Mouse (Mus musculus) liver, embryonic 12.5 days (tissue): ENCODE measurements around the gene Aph1b. TPM values are rescaled to one million over a fixed set of nuclear protein-coding genes. Genes with fewer than 3 reads are reported as not detected.

Experiments
- ATAC-seq: fragments of 200-750 bp; cut with Nextera tagmentation; 2 replicates; pipeline ENCODE4 v1.8.0; 2017; ENCODE audit warnings: moderate number of reproducible peaks, mild to moderate bottlenecking, moderate library complexity
- H3K27ac ChIP-seq: fragments of 300-500 bp; sonication (generic); 2 replicates; pipeline ENCODE4 v1.5.1; 2016; ENCODE audit warnings: mild to moderate bottlenecking
- H3K27me3 ChIP-seq: fragments of 300-500 bp; sonication (generic); replicated peaks from 2 replicates; pipeline ENCODE4 v1.6.1; 2016; ENCODE audit warnings: mild to moderate bottlenecking, moderate library complexity
- H3K36me3 ChIP-seq: fragments of 300-500 bp; sonication (generic); 2 replicates; pipeline ENCODE4 v1.6.1; 2016; ENCODE audit warnings: mild to moderate bottlenecking, moderate library complexity
- H3K4me1 ChIP-seq: fragments of 300-500 bp; sonication (generic); 2 replicates; pipeline ENCODE4 v1.6.1; 2016
- H3K4me2 ChIP-seq: fragments of 300-500 bp; sonication (generic); 2 replicates; pipeline ENCODE4 v1.6.1; 2016; ENCODE audit warnings: mild to moderate bottlenecking, moderate library complexity
- H3K4me3 ChIP-seq: fragments of 300-500 bp; sonication (generic); 2 replicates; pipeline ENCODE4 v1.5.1; 2016; ENCODE audit warnings: mild to moderate bottlenecking, moderate library complexity
- H3K9ac ChIP-seq: fragments of 300-500 bp; sonication (generic); 2 replicates; pipeline ENCODE4 v1.6.1; 2016; ENCODE audit warnings: mild to moderate bottlenecking, moderate library complexity
- H3K9me3 ChIP-seq: fragments of 300-500 bp; sonication (generic); replicated peaks from 2 replicates; pipeline ENCODE4 v1.6.1; 2016; ENCODE audit warnings: mild to moderate bottlenecking, moderate library complexity
- WGBS: fragments of 180-500 bp; shearing (Covaris S2); methylation state at CpG from one replicate; pipeline ENCODE4 v1.1.7; 2016; ENCODE audit not compliant: insufficient replicate concordance; 5-methylcytosine and 5-hydroxymethylcytosine counted together
- polyA plus RNA-seq: library from polyadenylated mRNA; unstranded; fragments of >200 nt; fragmentation: Nextera tagmentation; extraction: Ambion mirVana; gene quantifications from 2 replicates; pipeline ENCODE4 v1.2.1, GENCODE M21; 2016

Aph1b gene
- polyA plus RNA-seq, 1 experiment from 2014 or later: 1.4 TPM

- Histone ChIP-seq H3K9me3 (no peaks in the 10 kb centered on the region), H3K4me3 (no peak overlapping the region), H3K36me3 (no peaks in the 10 kb centered on the region), H3K9ac (no peak overlapping the region), H3K27ac (no peak overlapping the region), H3K4me2 (no peak overlapping the region), H3K27me3 (peaks cover 16% of the 10 kb centered on the region), H3K4me1 (0 out of 2 replicates have a peak, but pooled peaks cover 2% of the 10 kb centered on the region)
- no peak for ATAC-seq
- WGBS: 88% methylated on average over 2 of the region's 2 CpGs
These were observed 58.7 kb downstream of the Aph1b start for GRCm38 (mm10) chr9:66736551-66736950.

DNA sequence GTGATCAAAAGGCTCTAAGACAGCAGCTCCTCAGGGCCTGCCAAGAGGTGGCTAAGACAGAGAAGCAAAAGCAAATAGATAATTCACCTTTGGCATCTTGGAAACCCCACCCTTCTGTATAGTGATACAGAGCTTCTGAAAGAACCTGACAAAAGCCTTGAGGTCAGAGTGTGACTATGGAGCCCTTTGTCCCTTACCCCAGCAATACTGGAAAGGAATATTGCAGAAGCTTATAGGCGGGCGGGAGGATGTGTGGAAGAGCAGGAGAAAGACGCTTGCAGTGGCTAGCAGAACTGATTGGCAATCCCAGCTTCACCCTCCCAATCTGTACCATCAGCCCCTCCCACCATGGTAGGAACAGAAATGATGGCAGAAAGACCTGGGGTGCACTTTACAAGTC is 59.3 kb downstream of the Aph1b start:
- 64% methylated on average over 3 of the region's 3 CpGs for WGBS
- Histone ChIP-seq H3K4me2 (no peak overlapping the region), H3K27me3 (peaks cover 16% of the 10 kb centered on the region), H3K9me3 (no peaks in the 10 kb centered on the region), H3K27ac (no peak overlapping the region), H3K4me1 (0 out of 2 replicates have a peak, but pooled peaks cover 2% of the 10 kb centered on the region), H3K9ac (no peak overlapping the region), H3K36me3 (no peaks in the 10 kb centered on the region), H3K4me3 (no peak overlapping the region)
- ATAC-seq: no peak

DNA sequence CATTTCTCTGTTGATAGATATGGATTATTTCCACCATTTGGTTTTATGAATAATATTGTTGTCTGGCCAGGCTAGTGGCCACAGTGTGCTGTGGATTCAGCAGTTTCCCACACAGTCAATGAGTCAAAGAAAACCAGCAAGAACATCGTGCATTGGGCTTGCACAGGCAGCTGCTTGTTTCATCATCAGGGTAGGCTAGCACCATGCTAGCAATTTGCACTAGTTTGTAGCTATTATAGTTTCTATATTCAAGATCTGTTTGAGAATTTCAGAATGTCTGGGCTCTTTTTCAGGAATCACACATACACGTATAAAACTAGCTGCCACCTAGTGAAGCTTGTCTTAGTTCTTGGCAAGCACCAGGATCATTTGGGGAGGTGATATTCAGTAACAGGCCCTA is 60.2 kb downstream of the Aph1b start:
- 70% methylated on average over 2 of the region's 2 CpGs for WGBS
- Histone ChIP-seq H3K4me3 (no peak overlapping the region), H3K9ac (no peak overlapping the region), H3K4me2 (no peak overlapping the region), H3K36me3 (no peaks in the 10 kb centered on the region), H3K4me1 (0 out of 2 replicates have a peak, but pooled peaks cover 2% of the 10 kb centered on the region), H3K27ac (no peak overlapping the region), H3K9me3 (no peaks in the 10 kb centered on the region), H3K27me3 (peaks cover 16% of the 10 kb centered on the region)
- ATAC-seq: no peak

DNA sequence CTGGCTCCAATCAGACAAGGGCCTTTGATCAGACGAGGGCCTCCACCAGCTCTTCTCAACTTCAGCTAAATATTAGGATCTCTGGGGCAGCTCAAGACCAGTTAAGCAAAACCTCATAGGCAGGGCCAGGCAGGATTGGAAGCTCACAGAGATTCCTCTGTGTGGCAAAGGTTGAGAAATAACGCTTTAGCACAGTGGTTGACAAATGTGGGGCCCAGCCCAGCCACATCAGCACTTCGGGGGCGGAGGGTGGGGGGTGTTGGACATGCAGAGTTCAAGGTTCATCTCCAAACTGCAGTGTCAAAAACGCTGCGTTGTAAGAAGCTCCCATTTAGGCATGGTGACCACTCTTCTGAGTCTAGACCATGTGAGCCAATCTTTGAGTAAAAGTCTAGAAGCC is 60.7 kb downstream of the Aph1b start:
- H3K4me2 ChIP-seq: no peak overlapping the region
- no peak overlapping the region for H3K4me3 ChIP-seq
- no peaks in the 10 kb centered on the region for H3K36me3 ChIP-seq
- H3K9ac ChIP-seq: no peak overlapping the region
- H3K4me1 ChIP-seq: 0 out of 2 replicates have a peak, but pooled peaks cover 2% of the 10 kb centered on the region
- no peak overlapping the region for H3K27ac ChIP-seq
- no peaks in the 10 kb centered on the region for H3K9me3 ChIP-seq
- H3K27me3 ChIP-seq: peaks cover 16% of the 10 kb centered on the region
- ATAC-seq: no peak
- 61% methylated on average over 6 of the region's 6 CpGs for WGBS

DNA sequence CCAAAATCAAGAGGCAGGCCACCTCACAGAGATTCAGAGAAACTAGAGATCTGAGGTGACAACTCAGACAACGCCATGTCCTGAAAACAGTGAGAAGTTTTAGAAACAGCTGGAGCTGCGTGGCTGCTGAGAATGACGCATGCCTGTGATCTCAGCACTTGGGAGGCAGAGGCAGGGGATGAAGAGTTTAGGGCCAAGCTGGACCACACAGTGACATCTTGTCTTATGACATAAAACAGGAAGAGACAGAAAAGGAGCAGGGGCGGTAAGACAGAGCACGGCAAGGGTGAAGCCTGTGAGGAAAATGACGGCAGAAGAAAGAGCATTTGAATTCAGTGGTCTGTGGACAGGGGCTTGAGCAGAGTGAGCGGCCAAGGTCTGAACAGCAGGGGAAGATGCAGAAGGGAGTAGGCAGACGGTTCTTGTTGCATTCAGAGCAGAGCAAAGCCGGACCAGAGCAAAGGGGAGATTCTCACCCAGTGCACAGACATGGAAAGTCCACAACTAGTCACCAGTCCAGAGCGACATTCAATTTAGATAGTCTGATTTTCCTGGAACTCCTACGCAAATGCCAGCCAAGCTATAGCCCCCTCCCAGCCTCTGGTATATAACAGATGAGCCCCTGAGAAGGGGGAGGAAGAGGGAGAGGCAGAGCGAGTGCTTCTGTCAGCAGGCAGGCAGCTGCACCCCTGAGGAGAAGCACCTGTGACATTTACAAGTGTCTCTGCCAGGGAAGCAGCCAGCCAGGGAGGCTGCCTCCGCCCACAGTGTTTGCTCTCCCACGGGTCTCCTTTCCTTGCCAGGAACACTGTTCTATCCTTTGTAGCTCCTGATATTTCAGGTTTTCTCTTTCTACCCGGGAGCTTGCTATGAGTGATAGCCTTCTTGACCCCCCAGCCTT is 62.2 kb downstream of the Aph1b start:
- Histone ChIP-seq H3K27ac (no peak overlapping the region), H3K36me3 (no peaks in the 10 kb centered on the region), H3K4me1 (0 out of 2 replicates have a peak, but pooled peaks cover 2% of the 10 kb centered on the region), H3K27me3 (peaks cover 16% of the 10 kb centered on the region), H3K4me2 (no peak overlapping the region), H3K9ac (no peak overlapping the region), H3K4me3 (no peak overlapping the region), H3K9me3 (no peaks in the 10 kb centered on the region)
- ATAC-seq: no peak
- WGBS: 35% methylated on average over 15 of the region's 15 CpGs

GRCm38 (mm10) chr9:66731284-66731683 is 64.0 kb downstream of the Aph1b start:
- no peaks in the 10 kb centered on the region for H3K9me3 ChIP-seq
- no peak for ATAC-seq
- WGBS: 64% methylated on average over 7 of the region's 7 CpGs
- no peak overlapping the region for H3K4me3 ChIP-seq
- H3K27me3 ChIP-seq: peaks cover 16% of the 10 kb centered on the region
- no peak overlapping the region for H3K27ac ChIP-seq
- 0 out of 2 replicates have a peak, but pooled peaks cover 2% of the 10 kb centered on the region for H3K4me1 ChIP-seq
- no peak overlapping the region for H3K9ac ChIP-seq
- H3K36me3 ChIP-seq: no peaks in the 10 kb centered on the region
- H3K4me2 ChIP-seq: no peak overlapping the region

DNA sequence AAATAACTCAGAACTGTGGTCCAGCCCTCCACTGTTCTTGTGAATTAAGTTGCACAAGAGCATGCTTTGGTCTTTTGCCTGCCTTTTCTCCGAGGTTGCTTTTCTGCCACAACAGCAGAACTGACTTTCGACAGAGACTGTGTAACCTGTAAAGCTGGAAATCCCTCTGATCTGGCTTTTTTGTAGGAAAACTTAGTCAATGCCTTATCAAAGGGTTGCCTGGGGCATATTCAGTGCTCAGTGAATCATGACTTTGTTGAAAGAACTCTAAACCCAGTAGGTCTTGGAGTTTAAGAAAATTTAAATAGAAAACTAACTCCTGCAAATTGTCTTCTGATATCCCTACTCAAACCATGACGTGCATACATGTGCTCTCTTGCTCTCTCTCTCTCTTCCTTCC is 64.7 kb downstream of the Aph1b start:
- 0 out of 2 replicates have a peak, but pooled peaks cover 2% of the 10 kb centered on the region for H3K4me1 ChIP-seq
- peaks cover 16% of the 10 kb centered on the region for H3K27me3 ChIP-seq
- H3K9ac ChIP-seq: no peak overlapping the region
- H3K4me3 ChIP-seq: no peak overlapping the region
- no peaks in the 10 kb centered on the region for H3K9me3 ChIP-seq
- ATAC-seq: no peak
- H3K36me3 ChIP-seq: no peaks in the 10 kb centered on the region
- no peak overlapping the region for H3K4me2 ChIP-seq
- WGBS: 43% methylated on average over 3 of the region's 3 CpGs
- no peak overlapping the region for H3K27ac ChIP-seq

DNA sequence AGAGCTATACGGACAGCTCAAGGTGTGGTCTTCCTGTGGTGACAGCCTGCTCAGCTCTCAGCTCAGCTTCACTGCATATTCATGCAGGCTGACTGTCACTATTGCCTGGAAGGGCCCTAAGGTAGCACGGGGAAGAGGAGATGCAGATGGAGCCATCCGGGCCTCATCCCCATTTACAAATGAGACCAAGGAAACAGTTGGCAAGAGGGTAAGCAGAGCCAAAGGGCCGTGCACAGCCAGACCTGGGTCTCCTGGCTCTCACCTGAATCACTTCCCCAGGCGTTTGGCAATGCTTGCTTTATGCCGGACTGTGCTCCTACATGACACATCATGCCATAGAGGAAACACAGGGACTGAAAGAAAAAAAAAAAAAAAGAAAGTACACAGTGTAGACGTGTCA is 68.0 kb downstream of the Aph1b start:
- Histone ChIP-seq H3K9me3 (no peaks in the 10 kb centered on the region), H3K4me3 (no peak overlapping the region), H3K4me2 (no peak overlapping the region), H3K36me3 (no peaks in the 10 kb centered on the region), H3K4me1 (no peaks in the 10 kb centered on the region), H3K27ac (no peak overlapping the region), H3K27me3 (peaks cover 4% of the 10 kb centered on the region; the same call in 1 of the 2 replicates), H3K9ac (no peak overlapping the region)
- no peak for ATAC-seq
- 47% methylated on average over 7 of the region's 7 CpGs for WGBS

DNA sequence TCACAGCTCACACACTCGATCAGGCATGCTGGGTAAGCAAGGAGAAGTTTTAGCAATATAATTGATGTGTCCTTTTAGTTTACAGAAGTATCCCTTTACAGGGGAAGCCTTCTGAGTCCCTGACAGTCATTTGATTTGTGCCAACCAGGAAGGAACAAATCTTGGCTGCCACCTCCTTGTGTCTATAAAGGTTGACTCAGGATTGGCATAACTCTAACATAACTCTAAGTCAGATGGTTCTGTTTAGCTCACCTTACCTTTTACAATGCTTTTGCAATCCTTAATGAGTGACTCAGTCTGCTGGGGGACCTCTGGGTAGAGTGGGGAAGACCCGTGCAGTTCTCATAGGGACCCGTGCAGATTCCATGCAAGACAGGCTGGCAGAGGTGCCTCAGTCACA is 69.7 kb downstream of the Aph1b start:
- no peaks in the 10 kb centered on the region for H3K4me1 ChIP-seq
- WGBS: 56% methylated on average over 3 of the region's 3 CpGs
- H3K4me3 ChIP-seq: no peak overlapping the region
- H3K9me3 ChIP-seq: no peaks in the 10 kb centered on the region
- no peak overlapping the region for H3K9ac ChIP-seq
- no peak for ATAC-seq
- no peak overlapping the region for H3K27ac ChIP-seq
- H3K4me2 ChIP-seq: no peak overlapping the region
- no peaks in the 10 kb centered on the region for H3K36me3 ChIP-seq
- H3K27me3 ChIP-seq: no peaks in the 10 kb centered on the region; the same call in 1 of the 2 replicates

Other genes with a start within 250 kb of the Aph1b start
- gene Usp3, start 202.3 kb downstream of the Aph1b start, polyA plus RNA-seq: 20.3 and 21.3 TPM in 2 replicates
- gene Car12, start 81.8 kb downstream of the Aph1b start, polyA plus RNA-seq: 0.29 and 0.45 TPM in 2 replicates
- gene Gm10647, start 1.5 kb upstream of the Aph1b start, polyA plus RNA-seq: 0.07 and 0.15 TPM in 2 replicates
- gene Aph1c, start 39.2 kb upstream of the Aph1b start, polyA plus RNA-seq: 0.87 and 1.3 TPM in 2 replicates
- gene Rab8b, start 124.2 kb upstream of the Aph1b start, polyA plus RNA-seq: 39.4 and 42.2 TPM in 2 replicates
- 702 and 744 TPM in 2 replicates for gene Rps27l, start 150.6 kb upstream of the Aph1b start, polyA plus RNA-seq
- 8.9 and 9.4 TPM in 2 replicates for gene Lactb, start 180.0 kb upstream of the Aph1b start, polyA plus RNA-seq